Mouse (Mus musculus) midbrain, embryonic 16.5 days (tissue): ENCODE measurements around the gene Cacfd1. TPM values are rescaled to one million over a fixed set of nuclear protein-coding genes. Genes with fewer than 3 reads are reported as not detected.

Source experiments
- ATAC-seq: fragments of 200-750 bp; cut with Nextera tagmentation; 2 replicates; pipeline ENCODE4 v1.8.0; 2017; ENCODE audit warnings: moderate TSS enrichment
- H3K27ac ChIP-seq: fragments of 300-500 bp; sonication (generic); 2 replicates; pipeline ENCODE4 v1.5.1; 2014; ENCODE audit warnings: mild to moderate bottlenecking, low read length, mixed read lengths
- H3K27me3 ChIP-seq: fragments of 300-500 bp; sonication (generic); 2 replicates; pipeline ENCODE4 v1.6.1; 2014; ENCODE audit warnings: low read depth, low read length, mixed read lengths; ENCODE audit not compliant: control insufficient read depth, insufficient read depth
- H3K36me3 ChIP-seq: fragments of 300-500 bp; sonication (generic); 2 replicates; pipeline ENCODE4 v1.6.1; 2014; ENCODE audit warnings: mild to moderate bottlenecking, low read length, moderate library complexity, mixed read lengths; ENCODE audit not compliant: control insufficient read depth, insufficient read depth
- H3K4me1 ChIP-seq: fragments of 300-500 bp; sonication (generic); 2 replicates; pipeline ENCODE4 v1.6.1; 2014; ENCODE audit warnings: mild to moderate bottlenecking, low read length, mixed read lengths; ENCODE audit not compliant: control insufficient read depth, insufficient read depth
- H3K4me2 ChIP-seq: fragments of 300-500 bp; sonication (generic); 2 replicates; pipeline ENCODE4 v1.6.1; 2014; ENCODE audit warnings: mild to moderate bottlenecking, low read length, mixed read lengths
- H3K4me3 ChIP-seq: fragments of 300-500 bp; sonication (generic); 2 replicates; pipeline ENCODE4 v1.5.1; 2014; ENCODE audit warnings: low read depth, mild to moderate bottlenecking, low read length, moderate library complexity, mixed read lengths
- H3K9ac ChIP-seq: fragments of 300-500 bp; sonication (generic); 2 replicates; pipeline ENCODE4 v1.6.1; 2014; ENCODE audit warnings: low read depth, low read length, mixed read lengths
- H3K9me3 ChIP-seq: fragments of 300-500 bp; sonication (generic); replicated peaks from 2 replicates; pipeline ENCODE4 v1.6.1; 2014; ENCODE audit warnings: mild to moderate bottlenecking, low read length, mixed read lengths; ENCODE audit not compliant: control insufficient read depth, poor library complexity, severe bottlenecking
- WGBS: fragments of 180-500 bp; shearing (Covaris S2); extraction: QIAGEN DNeasy Blood & Tissue Kit; methylation state at CpG from one replicate; pipeline ENCODE4 v1.1.7; 2014; 5-methylcytosine and 5-hydroxymethylcytosine counted together
- polyA plus RNA-seq: library from polyadenylated mRNA; unstranded; fragments of >200 nt; fragmentation: Nextera tagmentation; extraction: Ambion mirVana; gene quantifications from 2 replicates; pipeline ENCODE4 v1.2.1, GENCODE M21; 2015

The Cacfd1 gene
- polyA plus RNA-seq, 1 experiment from 2014 or later = 103 TPM

DNA sequence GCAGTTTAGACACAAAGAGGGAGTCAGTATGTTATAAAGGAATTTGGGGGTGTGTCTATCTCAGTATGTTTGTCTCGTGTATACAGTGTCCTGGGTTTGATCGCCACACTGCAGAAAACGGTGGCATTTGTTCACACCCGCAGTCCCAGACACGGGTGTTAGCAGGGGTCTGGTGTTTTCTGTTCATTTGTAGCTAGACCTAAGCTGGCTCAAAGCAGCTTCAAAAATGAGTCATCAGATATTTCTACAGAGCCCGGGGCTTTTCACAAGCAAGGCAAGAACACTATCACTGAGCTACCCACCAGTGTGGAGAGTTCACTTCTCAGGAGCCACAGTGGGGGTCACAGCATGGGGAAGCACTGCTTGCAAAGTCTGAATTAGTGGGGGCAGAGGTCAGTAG is 39.7 kb downstream of the Cacfd1 start:
- H3K9ac ChIP-seq = no peak overlapping the region
- H3K4me2 ChIP-seq = no peak overlapping the region
- H3K27me3 ChIP-seq = no peaks in the 10 kb centered on the region; the same call in 1 of the 2 replicates
- ATAC-seq = no peak
- no peaks in the 10 kb centered on the region for H3K4me1 ChIP-seq
- H3K36me3 ChIP-seq = no peaks in the 10 kb centered on the region
- no peak overlapping the region for H3K27ac ChIP-seq
- H3K4me3 ChIP-seq = no peak overlapping the region
- 27% methylated on average over 6 of the region's 6 CpGs for WGBS
- H3K9me3 ChIP-seq = no peaks in the 10 kb centered on the region

DNA sequence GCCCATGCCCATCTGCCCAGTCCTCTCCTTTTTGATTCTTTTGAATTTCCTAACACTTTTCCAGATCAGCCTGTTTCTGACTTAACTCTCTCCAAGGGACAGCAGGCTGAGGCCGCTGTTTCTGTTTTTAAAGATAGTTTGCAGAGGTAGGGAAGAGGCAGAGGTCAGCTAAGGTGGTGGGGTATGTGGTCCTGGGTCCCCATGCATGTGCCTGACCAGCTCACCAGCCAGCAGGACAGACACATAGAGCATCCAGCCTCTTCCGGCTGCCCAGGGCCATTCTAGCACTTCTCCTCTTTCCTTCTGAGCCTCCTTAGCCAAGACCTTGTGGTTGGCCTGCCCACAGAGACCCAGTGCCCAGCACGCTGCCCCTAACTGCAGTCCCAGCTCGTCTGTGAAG is 48.5 kb downstream of the Cacfd1 start:
- Histone ChIP-seq H3K27me3 (no peaks in the 10 kb centered on the region), H3K9ac (no peak overlapping the region), H3K9me3 (no peaks in the 10 kb centered on the region), H3K4me1 (no peaks in the 10 kb centered on the region), H3K4me3 (no peak overlapping the region), H3K36me3 (no peaks in the 10 kb centered on the region), H3K4me2 (no peak overlapping the region), H3K27ac (no peak overlapping the region)
- WGBS = 72% methylated on average over 4 of the region's 4 CpGs
- ATAC-seq = no peak

DNA sequence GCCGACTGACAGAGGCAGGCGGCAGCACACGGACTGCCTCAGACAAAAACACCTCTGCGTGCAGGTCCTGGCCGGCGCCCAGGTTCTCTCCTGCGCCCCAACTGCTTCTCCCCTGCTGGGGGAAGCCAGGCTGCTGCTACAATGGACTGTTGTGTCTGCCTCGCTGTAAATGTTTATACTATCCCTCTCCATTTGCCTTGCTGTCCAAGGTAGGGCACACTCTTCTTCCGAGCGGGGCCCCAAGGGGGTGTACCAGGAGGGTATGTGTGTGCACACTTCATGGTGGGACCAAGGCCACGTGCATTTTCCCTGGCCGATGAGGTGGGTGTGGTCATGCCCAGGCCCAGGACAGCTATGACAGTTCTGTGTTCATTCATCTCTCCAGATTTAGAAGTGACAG is 49.0 kb downstream of the Cacfd1 start:
- no peak overlapping the region for H3K9ac ChIP-seq
- H3K4me3 ChIP-seq = no peak overlapping the region
- 60% methylated on average over 12 of the region's 12 CpGs for WGBS
- no peaks in the 10 kb centered on the region for H3K9me3 ChIP-seq
- H3K4me1 ChIP-seq = no peaks in the 10 kb centered on the region
- no peak for ATAC-seq
- H3K27me3 ChIP-seq = no peaks in the 10 kb centered on the region
- no peaks in the 10 kb centered on the region for H3K36me3 ChIP-seq
- no peak overlapping the region for H3K27ac ChIP-seq
- no peak overlapping the region for H3K4me2 ChIP-seq

DNA sequence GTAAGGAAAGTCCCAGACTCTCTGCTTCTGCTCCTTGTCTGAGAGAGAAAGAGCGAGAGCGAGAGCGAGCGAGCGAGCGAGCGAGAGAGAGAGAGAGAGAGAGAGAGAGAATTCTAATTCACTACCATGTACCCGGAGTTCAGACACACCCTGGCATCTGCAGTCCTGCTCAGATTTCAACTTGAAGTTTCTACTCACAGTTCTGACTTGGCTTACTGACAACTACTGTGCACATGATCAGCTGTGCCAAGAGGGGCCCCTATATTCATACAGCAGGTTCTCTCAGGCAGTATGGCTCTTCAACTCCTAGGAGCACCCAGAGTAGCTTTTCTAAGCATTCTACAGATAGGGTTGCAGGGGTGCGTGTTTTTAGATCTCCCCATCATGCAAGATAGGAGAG is 49.5 kb downstream of the Cacfd1 start:
- H3K4me1 ChIP-seq = no peaks in the 10 kb centered on the region
- WGBS = 92% methylated on average over 9 of the region's 9 CpGs

DNA sequence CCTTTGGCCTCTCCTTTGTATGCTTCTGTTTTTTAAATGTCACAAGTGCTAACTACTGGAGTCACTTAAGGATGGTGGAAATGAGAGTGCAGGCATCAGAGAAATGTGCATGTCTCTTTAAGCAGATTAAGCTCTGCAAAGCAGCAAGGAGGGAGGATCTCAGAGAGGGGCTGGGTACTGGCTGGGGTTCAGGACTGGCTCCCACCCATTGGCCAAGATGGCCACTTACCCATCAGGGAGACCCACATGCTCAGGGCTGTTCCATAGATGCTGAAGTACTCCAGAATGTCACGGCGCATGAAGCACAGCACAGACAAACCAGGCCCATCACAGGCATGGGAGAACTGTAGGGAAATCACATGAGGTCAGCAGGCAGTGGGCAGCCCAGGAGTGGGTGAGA is 57.4 kb downstream of the Cacfd1 start:
- no peaks in the 10 kb centered on the region for H3K9me3 ChIP-seq
- no peak overlapping the region for H3K4me3 ChIP-seq
- no peaks in the 10 kb centered on the region for H3K27me3 ChIP-seq
- H3K4me2 ChIP-seq = no peak overlapping the region
- ATAC-seq = no peak
- H3K36me3 ChIP-seq = no peaks in the 10 kb centered on the region
- 76% methylated on average over 2 of the region's 2 CpGs for WGBS
- no peak overlapping the region for H3K27ac ChIP-seq
- H3K4me1 ChIP-seq = no peaks in the 10 kb centered on the region
- H3K9ac ChIP-seq = no peak overlapping the region

More for the DNA sequence above, 49.5 kb downstream of the Cacfd1 start:
- H3K9me3 ChIP-seq = no peaks in the 10 kb centered on the region
- no peak for ATAC-seq
- no peak overlapping the region for H3K4me2 ChIP-seq
- no peak overlapping the region for H3K4me3 ChIP-seq
- H3K36me3 ChIP-seq = no peaks in the 10 kb centered on the region
- H3K27me3 ChIP-seq = no peaks in the 10 kb centered on the region
- H3K27ac ChIP-seq = no peak overlapping the region
- no peak overlapping the region for H3K9ac ChIP-seq

DNA sequence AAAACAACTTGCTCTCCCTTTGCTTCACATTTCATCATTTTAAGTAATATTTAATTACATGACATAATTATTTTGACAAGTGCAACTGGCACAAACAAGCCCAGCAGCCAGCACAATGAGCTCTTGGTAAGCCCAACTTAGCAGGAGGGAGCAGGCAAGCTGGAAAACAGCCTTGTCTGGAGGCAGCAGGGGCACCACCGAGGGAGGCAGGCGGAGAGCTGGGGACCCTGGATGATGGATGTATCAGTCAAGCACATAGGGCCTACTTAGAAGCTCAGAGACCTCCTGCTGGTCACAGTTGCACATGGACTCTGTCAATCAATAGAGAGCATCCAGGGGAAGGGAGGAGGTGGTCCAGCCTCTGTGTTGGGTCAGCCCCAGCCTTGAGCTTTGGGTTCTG is 58.3 kb downstream of the Cacfd1 start:
- Histone ChIP-seq H3K4me2 (no peak overlapping the region), H3K9ac (no peak overlapping the region), H3K4me3 (no peak overlapping the region), H3K27ac (no peak overlapping the region), H3K36me3 (no peaks in the 10 kb centered on the region), H3K9me3 (no peaks in the 10 kb centered on the region), H3K4me1 (no peaks in the 10 kb centered on the region), H3K27me3 (no peaks in the 10 kb centered on the region)
- ATAC-seq = no peak
- 56% methylated on average over 2 of the region's 2 CpGs for WGBS

DNA sequence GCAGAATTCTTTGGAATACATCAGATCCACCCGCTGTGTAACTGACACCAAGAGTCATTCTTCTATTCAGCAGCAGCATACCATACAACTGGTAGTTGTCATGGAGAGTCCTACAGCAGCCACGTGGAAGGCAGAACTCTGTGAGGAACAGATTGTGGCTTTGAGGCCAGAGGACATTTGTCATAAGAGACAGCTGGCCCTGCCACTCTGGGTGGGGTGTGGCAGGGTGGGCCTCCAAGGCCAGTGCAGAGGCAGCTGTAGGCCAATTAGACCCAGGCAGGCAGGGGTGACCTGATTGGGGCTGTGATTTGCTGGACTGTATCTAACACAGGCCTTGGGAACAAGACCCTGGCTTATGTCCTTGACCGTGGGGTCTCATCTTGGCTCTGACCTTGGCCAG is 59.9 kb downstream of the Cacfd1 start:
- 47% methylated on average over 3 of the region's 3 CpGs for WGBS
- no peak overlapping the region for H3K4me3 ChIP-seq
- ATAC-seq = no peak

DNA sequence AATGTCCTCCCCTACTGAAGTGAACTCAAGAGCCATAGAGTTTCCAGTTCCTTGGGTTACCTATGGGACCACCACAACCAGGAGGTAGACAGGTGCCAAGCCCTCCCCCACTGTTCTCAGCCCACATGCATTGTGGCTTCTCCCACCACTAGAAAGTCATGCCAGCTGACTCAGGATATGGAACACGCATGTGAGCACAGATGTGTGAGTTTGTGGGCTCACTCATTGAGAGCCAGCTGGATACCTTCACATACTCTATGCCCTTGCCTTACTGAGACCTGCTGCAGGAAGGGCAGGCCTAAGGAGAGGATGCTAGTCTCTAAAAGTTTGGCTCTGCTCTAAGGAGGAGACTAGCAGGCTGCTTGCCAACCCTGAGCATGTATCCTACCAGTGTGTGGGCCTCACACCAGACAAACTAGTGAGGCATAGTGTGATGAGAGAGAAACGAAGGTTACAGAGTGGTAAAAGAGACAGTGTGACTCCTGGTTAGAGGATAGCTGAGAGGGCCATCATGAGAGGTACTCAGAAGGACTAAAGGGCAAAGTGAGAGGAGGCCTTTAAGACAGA is 60.6 kb downstream of the Cacfd1 start:
- Histone ChIP-seq H3K36me3 (no peaks in the 10 kb centered on the region), H3K4me1 (no peaks in the 10 kb centered on the region), H3K4me3 (no peak overlapping the region), H3K9ac (no peak overlapping the region), H3K9me3 (no peaks in the 10 kb centered on the region), H3K4me2 (no peak overlapping the region), H3K27ac (no peak overlapping the region), H3K27me3 (no peaks in the 10 kb centered on the region)
- 89% methylated on average over 2 of the region's 2 CpGs for WGBS
- ATAC-seq = no peak

More for the DNA sequence above, 59.9 kb downstream of the Cacfd1 start:
- Histone ChIP-seq H3K27ac (no peak overlapping the region), H3K4me2 (no peak overlapping the region), H3K9me3 (no peaks in the 10 kb centered on the region), H3K4me1 (no peaks in the 10 kb centered on the region), H3K9ac (no peak overlapping the region), H3K27me3 (no peaks in the 10 kb centered on the region), H3K36me3 (no peaks in the 10 kb centered on the region)
